Mouse (Mus musculus): Measurements from ENCODE around the gene Arhgef26. TPM values are rescaled to one million over a fixed set of nuclear protein-coding genes. Genes with fewer than 3 reads are reported as not detected.

Arhgef26 gene
- polyA plus RNA-seq, 1 experiment from 2014 or later = 10.9 TPM

- Histone ChIP-seq H3K36me3 (ENCODE audit: control insufficient read depth, insufficient read depth, low read length) (peaks cover 3% of the 10 kb centered on the region; the same call in 1 of the 2 replicates), H3K27me3 (ENCODE audit: control insufficient read depth, insufficient read depth, low read length) (no peaks in the 10 kb centered on the region), H3K9me3 (ENCODE audit: control insufficient read depth, low read depth, low read length) (no peaks in the 10 kb centered on the region), H3K4me1 (ENCODE audit: control insufficient read depth, insufficient read depth, low read length) (no peaks in the 10 kb centered on the region), H3K9ac (replicated peaks; ENCODE audit: low read depth, low read length) (no peak overlapping the region), H3K4me2 (replicated peaks; ENCODE audit: low read depth, low read length) (no peak overlapping the region), H3K27ac (ENCODE audit: low read length) (no peak overlapping the region), H3K4me3 (ENCODE audit: low read depth, low read length) (no peak overlapping the region)
- ATAC-seq (ENCODE audit: insufficient number of reproducible peaks, insufficient read depth, low FRiP score, low read depth) = no peak
- 83% methylated on average over 7 of the region's 7 CpGs for WGBS
Measured at GRCm38 (mm10) chr3:62446271-62446670, 108.1 kb downstream of the Arhgef26 start.

GRCm38 (mm10) chr3:62447151-62447550 is 109.0 kb downstream of the Arhgef26 start:
- H3K4me2 ChIP-seq (replicated peaks; ENCODE audit: low read depth, low read length) = no peak overlapping the region
- no peak for ATAC-seq (ENCODE audit: insufficient number of reproducible peaks, insufficient read depth, low FRiP score, low read depth)

GRCm38 (mm10) chr3:62449871-62450496 is 111.8 kb downstream of the Arhgef26 start:
- WGBS = 95% methylated on average over 4 of the region's 4 CpGs
- no peak overlapping the region for H3K9ac ChIP-seq (replicated peaks; ENCODE audit: low read depth, low read length)
- H3K36me3 ChIP-seq (ENCODE audit: control insufficient read depth, insufficient read depth, low read length) = peaks cover 3% of the 10 kb centered on the region; the same call in 1 of the 2 replicates
- H3K4me1 ChIP-seq (ENCODE audit: control insufficient read depth, insufficient read depth, low read length) = no peaks in the 10 kb centered on the region
- H3K4me2 ChIP-seq (replicated peaks; ENCODE audit: low read depth, low read length) = no peak overlapping the region
- no peak overlapping the region for H3K4me3 ChIP-seq (ENCODE audit: low read depth, low read length)
- H3K27me3 ChIP-seq (ENCODE audit: control insufficient read depth, insufficient read depth, low read length) = no peaks in the 10 kb centered on the region
- ATAC-seq (ENCODE audit: insufficient number of reproducible peaks, insufficient read depth, low FRiP score, low read depth) = no peak
- H3K27ac ChIP-seq (ENCODE audit: low read length) = no peak overlapping the region
- H3K9me3 ChIP-seq (ENCODE audit: control insufficient read depth, low read depth, low read length) = no peaks in the 10 kb centered on the region

More at GRCm38 (mm10) chr3:62447151-62447550, 109.0 kb downstream of the Arhgef26 start:
- 75% methylated on average over 8 of the region's 8 CpGs for WGBS
- peaks cover 3% of the 10 kb centered on the region; the same call in 1 of the 2 replicates for H3K36me3 ChIP-seq (ENCODE audit: control insufficient read depth, insufficient read depth, low read length)
- no peaks in the 10 kb centered on the region for H3K4me1 ChIP-seq (ENCODE audit: control insufficient read depth, insufficient read depth, low read length)
- H3K9me3 ChIP-seq (ENCODE audit: control insufficient read depth, low read depth, low read length) = no peaks in the 10 kb centered on the region
- H3K27ac ChIP-seq (ENCODE audit: low read length) = no peak overlapping the region
- H3K27me3 ChIP-seq (ENCODE audit: control insufficient read depth, insufficient read depth, low read length) = no peaks in the 10 kb centered on the region
- H3K9ac ChIP-seq (replicated peaks; ENCODE audit: low read depth, low read length) = no peak overlapping the region
- H3K4me3 ChIP-seq (ENCODE audit: low read depth, low read length) = no peak overlapping the region

GRCm38 (mm10) chr3:62452961-62453360 is 114.8 kb downstream of the Arhgef26 start:
- peaks cover 3% of the 10 kb centered on the region; the same call in 1 of the 2 replicates for H3K36me3 ChIP-seq (ENCODE audit: control insufficient read depth, insufficient read depth, low read length)
- WGBS = 56% methylated on average over 4 of the region's 4 CpGs
- H3K27ac ChIP-seq (ENCODE audit: low read length) = no peak overlapping the region
- H3K9me3 ChIP-seq (ENCODE audit: control insufficient read depth, low read depth, low read length) = no peaks in the 10 kb centered on the region
- H3K27me3 ChIP-seq (ENCODE audit: control insufficient read depth, insufficient read depth, low read length) = no peaks in the 10 kb centered on the region
- H3K9ac ChIP-seq (replicated peaks; ENCODE audit: low read depth, low read length) = no peak overlapping the region
- no peak for ATAC-seq (ENCODE audit: insufficient number of reproducible peaks, insufficient read depth, low FRiP score, low read depth)
- no peak overlapping the region for H3K4me2 ChIP-seq (replicated peaks; ENCODE audit: low read depth, low read length)
- H3K4me3 ChIP-seq (ENCODE audit: low read depth, low read length) = no peak overlapping the region
- H3K4me1 ChIP-seq (ENCODE audit: control insufficient read depth, insufficient read depth, low read length) = no peaks in the 10 kb centered on the region

- Histone ChIP-seq H3K4me1 (ENCODE audit: control insufficient read depth, insufficient read depth, low read length) (no peaks in the 10 kb centered on the region), H3K4me3 (ENCODE audit: low read depth, low read length) (no peak overlapping the region), H3K9ac (replicated peaks; ENCODE audit: low read depth, low read length) (no peak overlapping the region), H3K27ac (ENCODE audit: low read length) (0 out of 2 replicates have a peak overlapping the region, but pooled peaks have one; percentile 27), H3K9me3 (ENCODE audit: control insufficient read depth, low read depth, low read length) (no peaks in the 10 kb centered on the region), H3K36me3 (ENCODE audit: control insufficient read depth, insufficient read depth, low read length) (peaks cover 3% of the 10 kb centered on the region; the same call in 1 of the 2 replicates), H3K4me2 (replicated peaks; ENCODE audit: low read depth, low read length) (no peak overlapping the region), H3K27me3 (ENCODE audit: control insufficient read depth, insufficient read depth, low read length) (no peaks in the 10 kb centered on the region)
- no peak for ATAC-seq (ENCODE audit: insufficient number of reproducible peaks, insufficient read depth, low FRiP score, low read depth)
- 55% methylated on average over 3 of the region's 3 CpGs for WGBS
Measured at GRCm38 (mm10) chr3:62454096-62454495, 116.0 kb downstream of the Arhgef26 start.

GRCm38 (mm10) chr3:62455854-62456253 is 117.7 kb downstream of the Arhgef26 start:
- H3K4me2 ChIP-seq (replicated peaks; ENCODE audit: low read depth, low read length) = no peak overlapping the region
- H3K9me3 ChIP-seq (ENCODE audit: control insufficient read depth, low read depth, low read length) = no peaks in the 10 kb centered on the region
- no peaks in the 10 kb centered on the region for H3K4me1 ChIP-seq (ENCODE audit: control insufficient read depth, insufficient read depth, low read length)
- H3K36me3 ChIP-seq (ENCODE audit: control insufficient read depth, insufficient read depth, low read length) = peaks cover 10% of the 10 kb centered on the region
- 0 out of 2 replicates have a peak, but pooled peaks have one; percentile 14 for ATAC-seq (ENCODE audit: insufficient number of reproducible peaks, insufficient read depth, low FRiP score, low read depth)
- H3K27me3 ChIP-seq (ENCODE audit: control insufficient read depth, insufficient read depth, low read length) = no peaks in the 10 kb centered on the region
- 75% methylated on average over 1 of the region's 1 CpGs for WGBS
- H3K27ac ChIP-seq (ENCODE audit: low read length) = no peak overlapping the region
- no peak overlapping the region for H3K4me3 ChIP-seq (ENCODE audit: low read depth, low read length)
- no peak overlapping the region for H3K9ac ChIP-seq (replicated peaks; ENCODE audit: low read depth, low read length)

GRCm38 (mm10) chr3:62458284-62459013 is 120.3 kb downstream of the Arhgef26 start:
- Histone ChIP-seq H3K9me3 (ENCODE audit: control insufficient read depth, low read depth, low read length) (no peaks in the 10 kb centered on the region), H3K9ac (replicated peaks; ENCODE audit: low read depth, low read length) (no peak overlapping the region), H3K27me3 (ENCODE audit: control insufficient read depth, insufficient read depth, low read length) (no peaks in the 10 kb centered on the region), H3K36me3 (ENCODE audit: control insufficient read depth, insufficient read depth, low read length) (peaks cover 26% of the 10 kb centered on the region), H3K27ac (ENCODE audit: low read length) (no peak overlapping the region), H3K4me1 (ENCODE audit: control insufficient read depth, insufficient read depth, low read length) (no peaks in the 10 kb centered on the region), H3K4me3 (ENCODE audit: low read depth, low read length) (no peak overlapping the region), H3K4me2 (replicated peaks; ENCODE audit: low read depth, low read length) (no peak overlapping the region)
- peak; percentile 77; the same call in 1 of the 2 replicates for ATAC-seq (ENCODE audit: insufficient number of reproducible peaks, insufficient read depth, low FRiP score, low read depth)
- 45% methylated on average over 6 of the region's 6 CpGs for WGBS

- Histone ChIP-seq H3K27ac (ENCODE audit: low read length) (no peak overlapping the region), H3K9me3 (ENCODE audit: control insufficient read depth, low read depth, low read length) (no peaks in the 10 kb centered on the region), H3K4me2 (replicated peaks; ENCODE audit: low read depth, low read length) (no peak overlapping the region), H3K4me3 (ENCODE audit: low read depth, low read length) (no peak overlapping the region), H3K4me1 (ENCODE audit: control insufficient read depth, insufficient read depth, low read length) (no peaks in the 10 kb centered on the region), H3K27me3 (ENCODE audit: control insufficient read depth, insufficient read depth, low read length) (no peaks in the 10 kb centered on the region), H3K36me3 (ENCODE audit: control insufficient read depth, insufficient read depth, low read length) (peaks cover 29% of the 10 kb centered on the region), H3K9ac (replicated peaks; ENCODE audit: low read depth, low read length) (no peak overlapping the region)
- WGBS = 83% methylated on average over 6 of the region's 6 CpGs
- ATAC-seq (ENCODE audit: insufficient number of reproducible peaks, insufficient read depth, low FRiP score, low read depth) = no peak
Measured at GRCm38 (mm10) chr3:62459483-62459882, 121.3 kb downstream of the Arhgef26 start.

All from stomach, embryonic 14.5 days (tissue).